Mouse (Mus musculus): ENCODE data around the gene Slc25a39. TPM values are rescaled to one million over a fixed set of nuclear protein-coding genes. Genes with fewer than 3 reads are reported as not detected.

Slc25a39 gene
- total and polyA plus RNA-seq, 3 experiments, result 108 to 226 (median 199) TPM

- no peak for TF ChIP-seq EP300 (IDR thresholded peaks at IDR 0.05; ENCODE audit: low read length)
- TF ChIP-seq CHD1 (IDR thresholded peaks at IDR 0.05; ENCODE audit: low read depth, low read length), result no peak
- no peak for TF ChIP-seq CHD2 (IDR thresholded peaks at IDR 0.05; ENCODE audit: low read length)
- no peak for TF ChIP-seq UBTF (IDR thresholded peaks at IDR 0.05; ENCODE audit: low read depth, low read length)
- TF ChIP-seq RCOR1 (conservative IDR thresholded peaks at IDR 0.05; ENCODE audit: low read depth, low read length), result no peak
- no peak for TF ChIP-seq ZMIZ1 (IDR thresholded peaks at IDR 0.05; ENCODE audit: low read depth, low read length)
- TF ChIP-seq SMC3 (IDR thresholded peaks at IDR 0.05; ENCODE audit: low read depth, low read length), result no peak
- TF ChIP-seq PAX5 (IDR thresholded peaks at IDR 0.05; ENCODE audit: low read length), result no peak
- no peak for TF ChIP-seq IRF4 (IDR thresholded peaks at IDR 0.05; ENCODE audit: low read depth, low read length)
- TF ChIP-seq E2F4 (IDR thresholded peaks at IDR 0.05; ENCODE audit: insufficient replicate concordance, low read depth, low read length), result no peak
- no peak for TF ChIP-seq ZKSCAN1 (IDR thresholded peaks at IDR 0.05; ENCODE audit: borderline replicate concordance, low read depth, low read length)
- no peak for TF ChIP-seq USF2 (conservative IDR thresholded peaks at IDR 0.05; ENCODE audit: low read depth, low read length)
- TF ChIP-seq BHLHE40 (IDR thresholded peaks at IDR 0.05; ENCODE audit: low read depth, low read length), result no peak
- TF ChIP-seq ETS1 (conservative IDR thresholded peaks at IDR 0.05; ENCODE audit: low read depth, low read length), result no peak
- TF ChIP-seq POLR2A (IDR thresholded peaks at IDR 0.05; ENCODE audit: low read depth, low read length), result no peak
- TF ChIP-seq NRF1 (IDR thresholded peaks at IDR 0.05; ENCODE audit: low read depth, low read length), result no peak
- in situ Hi-C loops (cut with MboI; ENCODE audit: low pct_ligation_motif_present, low pct_unique_long_range_greater_than_20kb, low sequenced_read_pairs) (no loop called here), dilution Hi-C loops (cut with MboI; ENCODE audit: extremely low pct_ligation_motif_present, extremely low pct_unique_long_range_greater_than_20kb, low sequenced_read_pairs) (no loop called here)
- Histone ChIP-seq H3K36me3 (replicated peaks in 1 of 2; ENCODE audit: control insufficient read depth in 1 of 2, insufficient read depth in 1 of 2, low read length in 1 of 2) (no peaks in the 10 kb centered on the region), H3K4me3 (replicated peaks in 1 of 3; ENCODE audit: low read depth in 2 of 3, low read length in 2 of 3, poor library complexity in 1 of 3) (no peak overlapping the region), H3K27me3 (replicated peaks) (peaks cover 70% of the 10 kb centered on the region), H3K4me2 (ENCODE audit: insufficient read depth, low read depth, poor library complexity, severe bottlenecking) (no peak overlapping the region), H3K9me3 (replicated peaks; ENCODE audit: low read length) (peaks cover 17% of the 10 kb centered on the region), H3K4me1 (ENCODE audit: control insufficient read depth in 1 of 2, insufficient read depth in 2 of 2) (no peaks in the 10 kb centered on the region), H3K79me2 (replicated peaks; ENCODE audit: control insufficient read depth, extremely low read depth, insufficient read depth, poor library complexity, severe bottlenecking) (no peaks in the 10 kb centered on the region), H3K27ac (ENCODE audit: insufficient read depth, low read depth) (no peak overlapping the region), H3K9ac (ENCODE audit: insufficient read depth, low read depth) (no peak overlapping the region)
- DNase-seq (ENCODE audit: extremely low read depth), result no peak
Observed at GRCm38 (mm10) chr11:102445891-102446361, 38.2 kb upstream of the Slc25a39 start.

DNA sequence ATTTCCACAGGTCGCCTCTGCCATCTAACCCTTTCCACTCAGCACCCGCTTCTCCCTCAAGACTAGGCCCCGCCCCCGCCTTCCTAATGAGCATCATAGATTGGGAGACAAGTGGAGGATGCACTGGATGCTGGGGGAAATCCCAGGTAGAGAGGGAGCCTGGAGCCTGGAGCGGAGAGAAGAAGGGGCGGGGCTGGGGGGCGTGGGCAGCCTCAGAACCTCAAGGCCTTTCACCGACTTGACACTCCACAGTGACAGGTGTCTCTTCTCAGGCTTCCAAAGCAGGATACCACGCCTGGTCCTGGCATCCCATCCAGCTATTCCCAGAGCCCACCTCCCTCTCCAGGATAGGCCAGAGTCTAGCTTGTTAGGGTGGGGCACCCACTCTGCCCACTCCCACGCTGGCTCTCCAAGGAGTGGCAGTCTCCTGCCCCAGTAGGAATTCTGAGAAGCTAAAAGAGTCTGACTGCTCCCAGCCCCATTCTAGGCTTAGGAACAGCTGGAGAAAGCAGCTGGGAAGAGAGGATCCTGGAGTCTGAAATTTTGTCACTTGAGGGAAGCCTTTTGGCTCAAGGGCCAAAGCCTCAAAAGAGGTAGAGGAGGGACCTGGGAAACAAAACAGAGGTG, 37.6 kb upstream of the Slc25a39 start:
- no peak overlapping the region for H3K27ac ChIP-seq (ENCODE audit: insufficient read depth, low read depth)
- no peak overlapping the region for H3K4me2 ChIP-seq (ENCODE audit: insufficient read depth, low read depth, poor library complexity, severe bottlenecking)
- in situ Hi-C loops (cut with MboI; ENCODE audit: low pct_ligation_motif_present, low pct_unique_long_range_greater_than_20kb, low sequenced_read_pairs), result no loop called here
- H3K4me3 ChIP-seq (replicated peaks in 1 of 3; ENCODE audit: low read depth in 2 of 3, low read length in 2 of 3, poor library complexity in 1 of 3), result no peak overlapping the region
- TF ChIP-seq EP300 (IDR thresholded peaks at IDR 0.05; ENCODE audit: low read length) (no peak), SMC3 (IDR thresholded peaks at IDR 0.05; ENCODE audit: low read depth, low read length) (no peak), CHD1 (IDR thresholded peaks at IDR 0.05; ENCODE audit: low read depth, low read length) (no peak), UBTF (IDR thresholded peaks at IDR 0.05; ENCODE audit: low read depth, low read length) (no peak), ELF1 (IDR thresholded peaks at IDR 0.05; ENCODE audit: low read depth, low read length) (no peak), ZC3H11A (IDR thresholded peaks at IDR 0.05; ENCODE audit: low read depth, low read length) (no peak), POLR2A (IDR thresholded peaks at IDR 0.05; ENCODE audit: low read depth, low read length) (no peak), SIN3A (IDR thresholded peaks at IDR 0.05; ENCODE audit: low read length) (no peak), MAX (IDR thresholded peaks at IDR 0.05; ENCODE audit: low read length) (no peak), CHD2 (IDR thresholded peaks at IDR 0.05; ENCODE audit: low read length) (no peak), ETS1 (conservative IDR thresholded peaks at IDR 0.05; ENCODE audit: low read depth, low read length) (no peak), KAT2A (IDR thresholded peaks at IDR 0.05; ENCODE audit: insufficient replicate concordance, low read length) (no peak), POLR2AphosphoS2 (IDR thresholded peaks at IDR 0.05; ENCODE audit: low read depth, low read length) (no peak), RAD21 (IDR thresholded peaks at IDR 0.05; ENCODE audit: low read depth, low read length) (no peak), MEF2A (IDR thresholded peaks at IDR 0.05; ENCODE audit: borderline replicate concordance, low read depth, low read length) (no peak), NELFE (IDR thresholded peaks at IDR 0.05; ENCODE audit: low read depth, low read length) (no peak), IRF4 (IDR thresholded peaks at IDR 0.05; ENCODE audit: low read depth, low read length) (no peak), USF1 (IDR thresholded peaks at IDR 0.05; ENCODE audit: low read depth, low read length) (no peak), MAFK (IDR thresholded peaks at IDR 0.05; ENCODE audit: insufficient replicate concordance, low read length) (no peak)
- H3K79me2 ChIP-seq (replicated peaks; ENCODE audit: control insufficient read depth, extremely low read depth, insufficient read depth, poor library complexity, severe bottlenecking), result no peaks in the 10 kb centered on the region
- DNase-seq (ENCODE audit: extremely low read depth), result no peak
- no peaks in the 10 kb centered on the region for H3K36me3 ChIP-seq (replicated peaks in 1 of 2; ENCODE audit: control insufficient read depth in 1 of 2, insufficient read depth in 1 of 2, low read length in 1 of 2)
- H3K9me3 ChIP-seq (replicated peaks; ENCODE audit: low read length), result peaks cover 17% of the 10 kb centered on the region
- H3K9ac ChIP-seq (ENCODE audit: insufficient read depth, low read depth), result no peak overlapping the region
- dilution Hi-C loops (cut with MboI; ENCODE audit: extremely low pct_ligation_motif_present, extremely low pct_unique_long_range_greater_than_20kb, low sequenced_read_pairs), result no loop called here
- H3K27me3 ChIP-seq (replicated peaks), result peaks cover 67% of the 10 kb centered on the region
- no peaks in the 10 kb centered on the region for H3K4me1 ChIP-seq (ENCODE audit: control insufficient read depth in 1 of 2, insufficient read depth in 2 of 2)

Measured in CH12.LX (cell line).